In the genomic region with DNA sequence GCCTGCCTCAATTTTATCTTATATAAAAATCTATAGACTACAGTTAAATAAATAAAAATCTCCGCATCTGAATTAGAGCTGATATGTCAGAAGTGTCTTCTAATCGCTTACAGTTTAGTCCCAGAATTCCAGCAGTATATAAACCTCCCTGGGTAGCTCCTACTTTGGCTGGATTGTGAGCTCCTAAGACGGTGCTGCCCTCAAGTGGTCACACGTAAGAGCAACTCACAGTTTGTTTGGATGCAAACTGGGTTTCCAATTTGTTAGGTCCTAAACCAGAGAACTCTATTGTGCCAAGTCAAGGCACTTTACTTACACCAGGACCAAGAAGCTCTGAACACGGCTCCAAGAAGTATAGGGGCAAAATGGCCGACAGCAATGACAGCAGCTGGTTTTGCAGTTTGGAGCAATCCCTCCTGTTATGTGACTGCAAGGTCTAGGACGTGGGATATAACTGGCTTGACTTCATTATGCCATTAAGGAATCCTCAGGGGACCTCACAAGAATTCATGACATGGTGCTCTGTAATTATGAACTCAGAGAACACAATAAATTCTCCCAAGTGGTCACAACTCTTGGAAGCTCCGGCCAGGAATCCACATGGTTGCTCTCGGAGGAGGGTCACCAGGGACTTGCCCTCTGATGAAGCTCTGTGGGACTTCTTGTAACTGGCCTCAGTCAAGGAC, we compare ENCODE assay signal across 8 mouse cellular contexts.
DNase-seq lines count a peak whose midpoint lies in the region; ATAC-seq and TF ChIP-seq lines count a peak whose summit lies in the region.

No protein-coding gene starts in this region.

- H3K4me3 ChIP-seq in hindbrain, embryonic 14.5 days (replicated peaks; ENCODE audit: low read length): no peak overlapping the region
- H3K4me3 ChIP-seq in midbrain, embryonic 13.5 days (replicated peaks): no peak overlapping the region
- no peak overlapping the region for H3K4me3 ChIP-seq in stomach, postnatal 0 days (ENCODE audit: low read depth, low read length)

- TF ChIP-seq EP300 in stomach, postnatal 0 days (optimal IDR thresholded peaks at IDR 0.05): no peak

- H3K4me2 ChIP-seq in hindbrain, embryonic 14.5 days (replicated peaks): no peak overlapping the region
- H3K4me2 ChIP-seq in midbrain, embryonic 13.5 days (replicated peaks): no peak overlapping the region
- H3K4me2 ChIP-seq in stomach, postnatal 0 days (replicated peaks; ENCODE audit: low read depth): no peak overlapping the region

- peak; percentile 34 for DNase-seq in ovary, adult 18-20 months (ENCODE audit: low spot score)
- DNase-seq in ovary, postnatal 10 days (ENCODE audit: low spot score): no peak
- DNase-seq in cerebellum, adult 9-11 months: peak; percentile 11
- DNase-seq in frontal cortex, postnatal 36 days (ENCODE audit: low spot score in 2 of 2): peak; percentile 29 to 62
- peak; percentile 76 for DNase-seq in hindbrain, embryonic 14.5 days (ENCODE audit: low spot score)
- peak; percentile 54 for DNase-seq in left cerebral cortex, adult 11 months (ENCODE audit: low spot score)
- DNase-seq in stomach, postnatal 0 days (ENCODE audit: low spot score): peak; percentile 48

- H3K27me3 ChIP-seq in hindbrain, embryonic 14.5 days (ENCODE audit: control insufficient read depth, insufficient read depth, low read length): no peaks in the 10 kb centered on the region
- H3K27me3 ChIP-seq in midbrain, embryonic 13.5 days: no peaks in the 10 kb centered on the region
- H3K27me3 ChIP-seq in stomach, postnatal 0 days (ENCODE audit: control insufficient read depth, insufficient read depth, low read length): no peaks in the 10 kb centered on the region

- H3K36me3 ChIP-seq in hindbrain, embryonic 14.5 days (replicated peaks; ENCODE audit: control insufficient read depth, insufficient read depth): no peaks in the 10 kb centered on the region
- no peaks in the 10 kb centered on the region for H3K36me3 ChIP-seq in midbrain, embryonic 13.5 days
- H3K36me3 ChIP-seq in stomach, postnatal 0 days (ENCODE audit: control insufficient read depth, insufficient read depth, low read length): no peaks in the 10 kb centered on the region

- no peaks in the 10 kb centered on the region for H3K9me3 ChIP-seq in hindbrain, embryonic 14.5 days (ENCODE audit: control insufficient read depth, low read length)
- no peaks in the 10 kb centered on the region for H3K9me3 ChIP-seq in midbrain, embryonic 13.5 days
- no peaks in the 10 kb centered on the region for H3K9me3 ChIP-seq in stomach, postnatal 0 days (ENCODE audit: control insufficient read depth, low read length)

- H3K4me1 ChIP-seq in hindbrain, embryonic 14.5 days (replicated peaks; ENCODE audit: control insufficient read depth, insufficient read depth, low read length): no peaks in the 10 kb centered on the region
- peaks cover 10% of the 10 kb centered on the region; the same call in 1 of the 2 replicates for H3K4me1 ChIP-seq in midbrain, embryonic 13.5 days (replicated peaks)
- no peaks in the 10 kb centered on the region for H3K4me1 ChIP-seq in stomach, postnatal 0 days (replicated peaks; ENCODE audit: control insufficient read depth, insufficient read depth)

- 27% methylated on average over 9 of the region's 9 CpGs for WGBS in hindbrain, embryonic 14.5 days
- 40% methylated on average over 9 of the region's 9 CpGs for WGBS in midbrain, embryonic 13.5 days
- WGBS in stomach, postnatal 0 days: 24% methylated on average over 9 of the region's 9 CpGs

- TF ChIP-seq CTCF in stomach, postnatal 0 days (IDR thresholded peaks at IDR 0.05; ENCODE audit: low read depth): peak; percentile 93

- H3K27ac ChIP-seq in hindbrain, embryonic 14.5 days: no peak overlapping the region
- H3K27ac ChIP-seq in midbrain, embryonic 13.5 days: no peak overlapping the region
- H3K27ac ChIP-seq in stomach, postnatal 0 days (replicated peaks): no peak overlapping the region

- peak; percentile 55; the same call in 1 of the 2 replicates for ATAC-seq in hindbrain, embryonic 14.5 days (ENCODE audit: low FRiP score)
- ATAC-seq in midbrain, embryonic 13.5 days: peak; percentile 66
- peak; percentile 67; the same call in 1 of the 2 replicates for ATAC-seq in stomach, postnatal 0 days (ENCODE audit: low FRiP score, low TSS enrichment)

- no peak overlapping the region for H3K9ac ChIP-seq in hindbrain, embryonic 14.5 days
- H3K9ac ChIP-seq in midbrain, embryonic 13.5 days (replicated peaks): no peak overlapping the region
- no peak overlapping the region for H3K9ac ChIP-seq in stomach, postnatal 0 days (ENCODE audit: low read length)
